Mouse (Mus musculus) olfactory bulb, adult 2 months (tissue): ENCODE results near the gene Fgfr2. TPM values are rescaled to one million over a fixed set of nuclear protein-coding genes. Genes with fewer than 3 reads are reported as not detected.

Experiments used
- H3K27ac ChIP-seq: fragments of 200-500 bp; 2 replicates; pipeline ENCODE4 v1.5.1; 2012; ENCODE audit warnings: low read depth, low read length; ENCODE audit not compliant: insufficient read depth
- H3K4me1 ChIP-seq: fragments of 200-500 bp; 2 replicates; pipeline ENCODE4 v1.6.1; 2012; ENCODE audit warnings: low read length; ENCODE audit not compliant: control insufficient read depth, insufficient read depth
- H3K4me3 ChIP-seq: fragments of 200-500 bp; 2 replicates; pipeline ENCODE4 v1.5.1; 2012; ENCODE audit warnings: mild to moderate bottlenecking, low read depth, low read length, moderate library complexity; ENCODE audit not compliant: insufficient read depth
- CTCF ChIP-seq: fragments of 200-500 bp; IDR thresholded peaks from 2 replicates; pipeline ENCODE4 v1.5.1; 2012; ENCODE audit warnings: low read depth, mild to moderate bottlenecking, low read length, moderate library complexity; ENCODE audit not compliant: insufficient read depth
- POLR2A ChIP-seq: fragments of 200-500 bp; IDR thresholded peaks from 2 replicates; pipeline ENCODE4 v1.6.1; 2012; ENCODE audit warnings: mild to moderate bottlenecking, low read depth, low read length, moderate library complexity; ENCODE audit not compliant: insufficient read depth
- WGBS: fragments of 180-500 bp; shearing (Covaris S2); methylation state at CpG from one replicate; pipeline ENCODE4 v1.1.7; 2018; 5-methylcytosine and 5-hydroxymethylcytosine counted together
- polyA plus RNA-seq: library from polyadenylated mRNA; stranded (reverse); fragments of >200 nt; gene quantifications from 2 replicates; pipeline ENCODE4 v1.2.4, GENCODE M21; 2012; ENCODE audit warnings: low replicate concordance; ENCODE audit not compliant: missing spikeins, insufficient read depth, insufficient read length

The Fgfr2 gene
- polyA plus RNA-seq, 1 experiment: not detected

DNA sequence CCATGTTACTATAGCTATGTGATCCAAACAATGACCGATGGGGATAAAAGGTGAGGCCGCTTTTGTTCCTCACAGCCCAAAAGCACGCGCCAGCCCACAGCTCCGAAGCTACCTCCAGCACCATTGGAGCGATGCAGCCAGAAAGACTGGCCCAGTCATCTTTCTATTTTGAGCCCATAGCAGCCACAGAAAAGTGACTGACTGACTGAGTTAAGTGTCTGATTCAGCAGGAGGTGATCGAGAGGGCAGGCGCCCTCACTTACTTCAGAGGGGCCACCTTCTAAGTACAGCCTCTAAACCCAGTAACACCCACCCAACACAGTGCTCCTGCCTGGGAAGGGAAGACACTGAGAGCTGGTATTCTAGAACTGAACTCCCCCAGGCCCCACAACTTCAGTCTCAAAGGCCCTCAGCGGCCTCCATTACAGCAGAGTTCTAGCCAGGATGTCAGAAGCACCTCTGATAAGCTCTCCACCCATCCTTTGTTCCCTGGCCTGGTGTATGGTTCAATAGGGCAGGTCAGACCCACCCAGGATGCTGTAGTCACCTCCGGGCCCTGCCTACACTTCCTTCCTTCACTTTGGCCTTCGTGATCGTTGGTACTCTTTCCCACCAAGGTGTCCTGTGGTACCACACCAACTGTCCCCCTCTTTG lies 64.5 kb downstream of the Fgfr2 start:
- Histone ChIP-seq H3K4me1 (peaks cover 20% of the 10 kb centered on the region), H3K27ac (no peak overlapping the region), H3K4me3 (no peak overlapping the region)
- TF ChIP-seq CTCF (no peak), POLR2A (no peak)
- WGBS: 81% methylated on average over 12 of the region's 12 CpGs

DNA sequence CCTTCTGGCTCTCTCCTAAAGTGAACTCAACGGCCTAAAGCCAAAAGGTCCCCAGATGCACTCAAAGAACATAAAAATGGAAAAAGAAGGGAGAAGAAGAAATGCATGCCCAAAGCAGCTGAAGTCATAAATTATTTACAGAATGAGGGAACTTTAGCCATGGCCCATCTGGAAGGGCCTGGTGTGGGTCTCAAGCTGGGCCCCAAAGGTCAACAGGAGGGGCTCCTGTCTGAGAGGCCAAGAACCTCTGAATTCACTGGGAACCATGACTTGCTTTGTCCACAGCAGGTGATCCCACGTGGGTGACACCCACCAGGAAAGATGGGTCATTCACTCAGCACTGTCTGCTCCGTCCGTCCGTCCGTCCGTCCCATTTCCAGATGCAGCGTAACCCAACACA lies 66.2 kb downstream of the Fgfr2 start:
- no peak overlapping the region for H3K27ac ChIP-seq
- 92% methylated on average over 8 of the region's 8 CpGs for WGBS

GRCm38 (mm10) chr7:133054486-133054885 lies 68.7 kb downstream of the Fgfr2 start:
- Histone ChIP-seq H3K27ac (no peak overlapping the region), H3K4me3 (no peak overlapping the region), H3K4me1 (peaks cover 19% of the 10 kb centered on the region)
- TF ChIP-seq POLR2A (no peak), CTCF (no peak)
- WGBS: 86% methylated on average over 5 of the region's 5 CpGs

More for the DNA sequence above, 66.2 kb downstream of the Fgfr2 start:
- Histone ChIP-seq H3K4me1 (peaks cover 23% of the 10 kb centered on the region), H3K4me3 (no peak overlapping the region)
- TF ChIP-seq POLR2A (no peak), CTCF (no peak)

GRCm38 (mm10) chr7:133053757-133054156 lies 69.4 kb downstream of the Fgfr2 start:
- Histone ChIP-seq H3K4me1 (peaks cover 12% of the 10 kb centered on the region), H3K27ac (no peak overlapping the region), H3K4me3 (no peak overlapping the region)
- WGBS: 74% methylated on average over 9 of the region's 9 CpGs
- TF ChIP-seq CTCF (no peak), POLR2A (no peak)

DNA sequence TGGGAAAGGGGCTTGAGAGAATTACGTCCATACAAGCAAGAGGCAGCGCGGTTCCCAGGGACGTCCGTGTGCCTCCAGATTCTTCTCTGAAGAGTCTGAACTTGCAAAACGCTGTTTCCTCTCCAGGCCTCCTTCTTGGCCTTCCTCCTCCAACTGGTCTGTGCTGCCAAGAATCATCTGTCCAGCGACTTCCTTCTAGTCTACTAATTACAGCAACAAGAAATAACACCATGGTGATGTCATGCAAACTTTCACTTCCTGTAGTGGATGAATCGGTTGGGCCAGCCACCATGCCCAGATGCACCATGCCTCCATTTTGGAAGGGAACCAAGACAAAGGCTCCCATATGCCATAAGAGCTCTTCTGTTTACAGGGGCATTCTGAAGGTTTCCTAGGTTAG lies 70.3 kb downstream of the Fgfr2 start:
- TF ChIP-seq POLR2A: no peak
- TF ChIP-seq CTCF: no peak
- Histone ChIP-seq H3K4me3 (no peak overlapping the region), H3K4me1 (peaks cover 4% of the 10 kb centered on the region), H3K27ac (no peak overlapping the region)
- 53% methylated on average over 8 of the region's 8 CpGs for WGBS

DNA sequence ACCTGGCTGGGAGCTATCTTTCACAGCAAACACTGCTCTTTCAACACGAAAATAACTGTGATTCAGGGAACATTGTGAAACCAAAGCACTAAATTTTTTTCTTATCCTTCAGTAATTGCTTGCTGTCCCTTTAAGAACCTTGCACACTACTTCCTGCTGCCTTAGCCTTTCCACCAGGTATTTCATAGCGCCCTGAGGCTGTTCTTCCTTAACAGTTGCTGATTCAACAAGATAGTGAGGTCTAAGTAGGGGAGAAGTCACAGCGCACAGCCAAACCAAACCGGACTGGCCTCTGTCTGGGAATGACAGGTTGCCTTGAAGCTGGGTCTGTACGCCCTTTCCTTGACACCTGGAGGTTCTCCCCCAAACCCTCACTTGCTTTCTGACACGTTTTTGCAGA lies 72.5 kb downstream of the Fgfr2 start:
- Histone ChIP-seq H3K27ac (no peak overlapping the region), H3K4me1 (peaks cover 8% of the 10 kb centered on the region), H3K4me3 (no peak overlapping the region)
- TF ChIP-seq CTCF: no peak
- no peak for TF ChIP-seq POLR2A
- WGBS: 76% methylated on average over 6 of the region's 6 CpGs

- Histone ChIP-seq H3K4me3 (no peak overlapping the region), H3K4me1 (peaks cover 14% of the 10 kb centered on the region), H3K27ac (no peak overlapping the region)
- WGBS: 64% methylated on average over 3 of the region's 3 CpGs
- TF ChIP-seq POLR2A (no peak), CTCF (no peak)
Observed at GRCm38 (mm10) chr7:133048085-133048630, 75.0 kb downstream of the Fgfr2 start.

GRCm38 (mm10) chr7:133047287-133047686 lies 75.9 kb downstream of the Fgfr2 start:
- H3K27ac ChIP-seq: no peak overlapping the region
- TF ChIP-seq POLR2A (no peak), CTCF (no peak)

GRCm38 (mm10) chr7:133044721-133045120 lies 78.4 kb downstream of the Fgfr2 start:
- WGBS: 33% methylated on average over 4 of the region's 4 CpGs
- Histone ChIP-seq H3K4me3 (no peak overlapping the region), H3K4me1 (peaks cover 20% of the 10 kb centered on the region), H3K27ac (no peak overlapping the region)
- TF ChIP-seq CTCF (no peak), POLR2A (no peak)

More at GRCm38 (mm10) chr7:133047287-133047686, 75.9 kb downstream of the Fgfr2 start:
- H3K4me1 ChIP-seq: peaks cover 11% of the 10 kb centered on the region
- H3K4me3 ChIP-seq: no peak overlapping the region
- WGBS: 78% methylated on average over 4 of the region's 4 CpGs
